ENCODE assay signal across 8 mouse cellular contexts in genomic region chr13:55099066-55099725, GRCm38 (mm10). TPM values are rescaled to one million over a fixed set of nuclear protein-coding genes. Genes with fewer than 3 reads are reported as not detected.
DNase-seq lines count a peak whose midpoint lies in the region; ATAC-seq and TF ChIP-seq lines count a peak whose summit lies in the region.

No protein-coding gene starts in this region.

- H3K4me2 ChIP-seq in heart, embryonic 11.5 days, result peak overlapping the region; percentile 83
- H3K4me2 ChIP-seq in kidney, embryonic 16.5 days (replicated peaks; ENCODE audit: low read depth, low read length), result peak overlapping the region; percentile 57

- peak overlapping the region; percentile 93 for H3K27ac ChIP-seq in spleen, adult 2 months (ENCODE audit: insufficient read depth, low read length)
- H3K27ac ChIP-seq in heart, embryonic 11.5 days (ENCODE audit: low read depth, low read length), result peak overlapping the region; percentile 95
- no peak overlapping the region for H3K27ac ChIP-seq in kidney, embryonic 16.5 days (ENCODE audit: low read length)

- 0 out of 2 replicates have a peak, but pooled peaks have one; percentile 44 for ATAC-seq in heart, embryonic 11.5 days (replicated peaks; ENCODE audit: insufficient number of reproducible peaks, low FRiP score, low TSS enrichment)
- ATAC-seq in kidney, embryonic 16.5 days (ENCODE audit: low FRiP score, low TSS enrichment), result no peak

- peak overlapping the region; percentile 88 for H3K9ac ChIP-seq in heart, embryonic 11.5 days (ENCODE audit: low read depth, low read length)
- peak overlapping the region; percentile 90 for H3K9ac ChIP-seq in kidney, embryonic 16.5 days (replicated peaks; ENCODE audit: low read length)

- no peaks in the 10 kb centered on the region for H3K9me3 ChIP-seq in heart, embryonic 11.5 days (replicated peaks; ENCODE audit: control insufficient read depth, low read length)
- H3K9me3 ChIP-seq in kidney, embryonic 16.5 days (ENCODE audit: low read length), result no peaks in the 10 kb centered on the region

- H3K4me1 ChIP-seq in spleen, adult 2 months (ENCODE audit: control insufficient read depth, insufficient read depth, insufficient read length), result 0 out of 2 replicates have a peak, but pooled peaks cover 2% of the 10 kb centered on the region
- peaks cover 6% of the 10 kb centered on the region for H3K4me1 ChIP-seq in heart, embryonic 11.5 days (ENCODE audit: control insufficient read depth, insufficient read depth, low read length)
- H3K4me1 ChIP-seq in kidney, embryonic 16.5 days (ENCODE audit: insufficient read depth, low read length), result peaks cover 7% of the 10 kb centered on the region; the same call in 1 of the 2 replicates

- H3K36me3 ChIP-seq in spleen, adult 2 months (ENCODE audit: control insufficient read depth, insufficient read depth, low read length), result no peaks in the 10 kb centered on the region
- no peaks in the 10 kb centered on the region for H3K36me3 ChIP-seq in heart, embryonic 11.5 days (ENCODE audit: control insufficient read depth, insufficient read depth, low read length)
- H3K36me3 ChIP-seq in kidney, embryonic 16.5 days (ENCODE audit: insufficient read depth, low read length), result no peaks in the 10 kb centered on the region

- peak; percentile 12 to 15 for DNase-seq in spleen, adult 2 months (ENCODE audit: low read depth in 1 of 2, low spot score in 2 of 2)
- DNase-seq in spleen, adult 12 weeks (ENCODE audit: low spot score), result no peak
- DNase-seq in c-Kit-positive CD71-positive TER-119-negative erythroid progenitor cells, embryonic 14.5 days (ENCODE audit: low read depth), result peak; percentile 32
- DNase-seq in lung, postnatal 10 days, result peak; percentile 54
- peak; percentile 16 to 49 for DNase-seq in spleen, postnatal 10 days (ENCODE audit: low spot score in 2 of 2)
- no peak for DNase-seq in layer of hippocampus, adult 8-10 months (ENCODE audit: low spot score in 2 of 2)

- 17% methylated on average over 20 of the region's 20 CpGs for WGBS in spleen, adult 2 months
- 30% methylated on average over 20 of the region's 20 CpGs for WGBS in heart, embryonic 11.5 days (ENCODE audit: insufficient replicate concordance)
- 31% methylated on average over 20 of the region's 20 CpGs for WGBS in kidney, embryonic 16.5 days

- TF ChIP-seq POLR2A in spleen, adult 2 months (IDR thresholded peaks at IDR 0.05; ENCODE audit: low read depth, low read length), result no peak

- H3K27me3 ChIP-seq in spleen, adult 2 months (ENCODE audit: control insufficient read depth, insufficient read depth, low read length), result no peaks in the 10 kb centered on the region
- H3K27me3 ChIP-seq in heart, embryonic 11.5 days (ENCODE audit: control insufficient read depth, insufficient read depth, low read length), result no peaks in the 10 kb centered on the region
- no peaks in the 10 kb centered on the region for H3K27me3 ChIP-seq in kidney, embryonic 16.5 days (ENCODE audit: insufficient read depth, low read length)

- peak overlapping the region; percentile 77 for H3K4me3 ChIP-seq in spleen, adult 2 months (ENCODE audit: extremely low read depth, insufficient read depth, insufficient read length)
- peak overlapping the region; percentile 74 for H3K4me3 ChIP-seq in heart, embryonic 11.5 days (ENCODE audit: low read depth, low read length)
- H3K4me3 ChIP-seq in kidney, embryonic 16.5 days (ENCODE audit: low read length), result peak overlapping the region; percentile 80

- TF ChIP-seq CTCF in spleen, adult 2 months (IDR thresholded peaks at IDR 0.05; ENCODE audit: extremely low read depth, insufficient read depth, insufficient read length, insufficient replicate concordance), result no peak

RNA-seq across cellular contexts. Expression of gene Uimc1, which starts 0.9 kb away (rescaled TPM):
- polyA plus RNA-seq in spleen, adult 2 months (2012; rRNA removed), result 4.9 and 5.1 TPM in 2 replicates
- polyA plus RNA-seq in heart, embryonic 11.5 days (2014; fragmentation: Nextera tagmentation; extraction: Ambion mirVana), result 18.3 and 18.7 TPM in 2 replicates
- 24.9 and 27.4 TPM in 2 replicates for polyA plus RNA-seq in kidney, embryonic 16.5 days (2015; fragmentation: Nextera tagmentation; extraction: Ambion mirVana)
- total RNA-seq in layer of hippocampus, adult 8-10 months (2022), result 10 to 100 TPM; 22.3 to 28.3 (median 25.1) TPM

RNA-seq across cellular contexts. Expression of gene Zfp346, which starts 5.9 kb away (rescaled TPM):
- polyA plus RNA-seq in spleen, adult 2 months (2012; rRNA removed), result 13.9 and 14.5 TPM in 2 replicates
- polyA plus RNA-seq in heart, embryonic 11.5 days (2014; fragmentation: Nextera tagmentation; extraction: Ambion mirVana), result 14.7 and 17.9 TPM in 2 replicates
- 19.6 and 22.7 TPM in 2 replicates for polyA plus RNA-seq in kidney, embryonic 16.5 days (2015; fragmentation: Nextera tagmentation; extraction: Ambion mirVana)
- 10 to 100 TPM; 44.4 to 53.3 (median 51.5) TPM for total RNA-seq in layer of hippocampus, adult 8-10 months (2022)

RNA-seq across cellular contexts. Expression of gene Gm17617, which starts 34.2 kb away (rescaled TPM):
- not detected in 2 replicates for polyA plus RNA-seq in spleen, adult 2 months (2012; rRNA removed)
- not detected in 2 replicates for polyA plus RNA-seq in heart, embryonic 11.5 days (2014; fragmentation: Nextera tagmentation; extraction: Ambion mirVana)
- polyA plus RNA-seq in kidney, embryonic 16.5 days (2015; fragmentation: Nextera tagmentation; extraction: Ambion mirVana), result not detected in 2 replicates
- not detected for total RNA-seq in layer of hippocampus, adult 8-10 months (2022)

RNA-seq across cellular contexts. Expression of gene Fgfr4, which starts 53.2 kb away (rescaled TPM):
- 8.4 and 12.0 TPM in 2 replicates for polyA plus RNA-seq in spleen, adult 2 months (2012; rRNA removed)
- polyA plus RNA-seq in heart, embryonic 11.5 days (2014; fragmentation: Nextera tagmentation; extraction: Ambion mirVana), result 0.56 and 0.64 TPM in 2 replicates
- polyA plus RNA-seq in kidney, embryonic 16.5 days (2015; fragmentation: Nextera tagmentation; extraction: Ambion mirVana), result 21.8 and 23.0 TPM in 2 replicates
- 1 to 10 TPM in 1 of 4 experiments, under 1 TPM in 3; 0.37 to 1.2 (median 0.59) TPM for total RNA-seq in layer of hippocampus, adult 8-10 months (2022)

Comparison
In these comparisons a context has a peak if more than half of its experiments do, and no peak if none do; other contexts are left out.
1. DNase-seq: peak in spleen, adult 2 months (2 of 2), c-Kit-positive CD71-positive TER-119-negative erythroid progenitor cells, embryonic 14.5 days (single experiment), lung, postnatal 10 days (single experiment) and spleen, postnatal 10 days (2 of 2); none in spleen, adult 12 weeks (single experiment) and layer of hippocampus, adult 8-10 months (0 of 2).
2. Peak in every context shown above with its lines, with median percentiles within 50 percentile points of each other: H3K4me3 ChIP-seq.